Mouse (Mus musculus) WW6 (cell line): ENCODE measurements around the gene Hgd.

ENCODE experiments used
- DNase-seq: peaks from one replicate; pipeline ENCODE4 v3.0.0-alpha.2; 2013; ENCODE audit warnings: low read depth, low spot score

Hgd gene

GRCm38 (mm10) chr16:37579994-37580393 lies at the start of gene Hgd:
Hgd (plus strand) TSS chr16:37580153.
- DNase-seq: no peak

GRCm38 (mm10) chr16:37530170-37530569 lies 49.8 kb upstream of the Hgd start:
- no peak for DNase-seq

- no peak for DNase-seq
These were observed 47.9 kb upstream of the Hgd start for GRCm38 (mm10) chr16:37532046-37532445.

- no peak for DNase-seq
These were observed 46.4 kb upstream of the Hgd start for GRCm38 (mm10) chr16:37533369-37534068.

- no peak for DNase-seq
These were observed 40.7 kb upstream of the Hgd start for GRCm38 (mm10) chr16:37539240-37539610.

- DNase-seq: peak; percentile 96
These were observed 40.1 kb upstream of the Hgd start, which contains the start of the genes Gtf2e1 and Rabl3 for GRCm38 (mm10) chr16:37539611-37540580. Gtf2e1 (minus strand) TSS chr16:37539789. Rabl3 (plus strand) TSS chr16:37539885.

GRCm38 (mm10) chr16:37540776-37541175 lies 39.2 kb upstream of the Hgd start:
- DNase-seq: no peak

GRCm38 (mm10) chr16:37546312-37546711 lies 33.6 kb upstream of the Hgd start:
- no peak for DNase-seq

GRCm38 (mm10) chr16:37550266-37550665 lies 29.7 kb upstream of the Hgd start:
- no peak for DNase-seq

- no peak for DNase-seq
These were observed 29.0 kb upstream of the Hgd start for GRCm38 (mm10) chr16:37550981-37551380.

- no peak for DNase-seq
These were observed 27.1 kb upstream of the Hgd start for GRCm38 (mm10) chr16:37552824-37553223.

- no peak for DNase-seq
These were observed 17.5 kb upstream of the Hgd start for GRCm38 (mm10) chr16:37562414-37562813.

- no peak for DNase-seq
These were observed 17.0 kb upstream of the Hgd start for GRCm38 (mm10) chr16:37562961-37563360.

GRCm38 (mm10) chr16:37565117-37565516 lies 14.8 kb upstream of the Hgd start:
- DNase-seq: no peak

GRCm38 (mm10) chr16:37566107-37566506 lies 13.8 kb upstream of the Hgd start:
- DNase-seq: no peak

GRCm38 (mm10) chr16:37567113-37568050 lies 12.6 kb upstream of the Hgd start:
- DNase-seq: no peak

- DNase-seq: no peak
These were observed 8.4 kb upstream of the Hgd start for GRCm38 (mm10) chr16:37571554-37571953.

GRCm38 (mm10) chr16:37572117-37572754 lies 7.7 kb upstream of the Hgd start:
- no peak for DNase-seq

- no peak for DNase-seq
These were observed 6.9 kb upstream of the Hgd start for GRCm38 (mm10) chr16:37573061-37573460.

GRCm38 (mm10) chr16:37575325-37575724 lies 4.6 kb upstream of the Hgd start:
- DNase-seq: no peak

- no peak for DNase-seq
These were observed 362 bp upstream of the Hgd start for GRCm38 (mm10) chr16:37579591-37579990.
